Mouse (Mus musculus) brain, adult 2 months (tissue): ENCODE results near the gene Tent4a.

Source experiments
- DNase-seq: peaks from one replicate; pipeline ENCODE4 v3.0.0; 2011; ENCODE audit warnings: low read depth, low spot score

Tent4a gene

DNA sequence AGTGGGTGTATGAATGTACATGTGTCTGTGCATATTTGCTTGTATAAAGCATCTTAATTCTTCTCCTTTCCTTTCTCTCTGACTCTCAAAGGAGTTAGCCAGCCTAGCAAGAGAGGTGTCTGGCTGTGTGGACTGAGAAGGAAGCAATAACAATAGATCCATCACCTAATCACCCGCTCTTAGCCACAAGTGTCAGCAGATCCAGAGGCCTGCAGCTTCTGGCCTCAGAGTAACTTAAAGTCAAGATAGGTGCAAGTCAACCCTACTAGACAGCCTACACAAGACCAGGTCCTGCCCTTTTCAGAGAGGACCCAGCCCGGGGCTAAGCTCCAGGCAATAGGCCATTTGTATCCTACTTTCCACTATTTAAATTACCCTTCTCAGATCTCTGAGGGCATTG, 54.5 kb downstream of the Tent4a start:
- no peak for DNase-seq

DNA sequence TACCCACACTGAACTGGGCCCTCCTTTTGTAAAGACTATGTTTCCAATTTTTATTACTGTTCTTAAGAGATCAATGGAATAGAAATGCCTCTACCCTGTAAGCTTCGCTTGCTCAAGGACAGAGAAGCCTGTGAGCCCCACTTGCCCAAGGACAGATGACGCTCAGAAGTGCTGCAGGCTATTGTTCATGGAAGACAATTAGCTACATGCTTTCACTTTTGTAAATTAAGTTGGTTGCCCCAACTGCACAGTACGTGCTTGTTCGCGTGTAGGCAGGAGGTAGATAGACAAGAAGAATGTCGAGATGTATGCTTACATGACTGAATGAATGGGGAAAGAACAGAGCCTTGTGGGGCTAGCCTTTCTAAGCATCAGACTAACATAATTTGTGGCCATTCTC, 55.7 kb downstream of the Tent4a start:
- no peak for DNase-seq

DNA sequence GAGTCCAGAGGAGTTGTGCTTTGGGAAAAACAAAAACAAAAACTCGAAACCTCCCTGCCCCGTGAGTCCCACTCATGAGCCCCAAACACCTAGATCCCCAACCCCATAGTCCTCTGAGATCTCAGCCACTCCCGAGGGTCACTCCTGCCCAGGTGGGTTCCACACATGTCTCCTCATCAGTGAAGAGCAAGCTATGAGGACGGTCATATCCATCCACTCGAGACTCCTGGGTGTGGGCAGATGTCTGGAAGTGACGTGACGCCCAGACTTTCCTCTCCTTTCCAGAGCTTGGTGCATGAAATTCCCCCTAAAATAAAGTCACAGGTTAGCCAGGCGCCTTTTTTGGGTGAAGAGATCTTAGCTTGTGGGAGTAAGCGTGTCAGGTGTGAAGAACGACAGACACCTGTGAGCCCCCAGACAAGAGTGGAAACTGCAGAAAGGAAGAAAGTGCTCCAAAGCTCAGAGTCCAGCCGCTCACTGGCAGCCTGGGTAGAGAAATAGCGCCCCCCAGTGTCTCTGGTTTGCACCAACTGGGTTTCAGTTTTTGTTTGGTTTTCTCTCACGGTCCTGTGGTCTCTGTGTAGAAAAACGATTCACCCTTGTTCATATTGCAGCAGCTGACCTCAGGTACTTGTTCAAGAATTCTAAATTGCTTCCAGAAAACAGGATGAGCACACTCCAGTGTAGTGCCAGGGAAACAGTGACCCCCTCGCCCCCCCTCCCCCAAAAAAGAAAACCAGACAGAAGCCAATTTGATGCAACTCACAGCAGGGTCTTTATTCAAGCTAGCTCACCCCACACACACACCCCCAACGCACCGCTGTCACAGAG, 73.6 kb downstream of the Tent4a start:
- DNase-seq, result peak; percentile 76

GRCm38 (mm10) chr13:69459657-69460458, 74.6 kb downstream of the Tent4a start:
- DNase-seq, result peak; percentile 85

- no peak for DNase-seq
These were observed 75.5 kb downstream of the Tent4a start for GRCm38 (mm10) chr13:69458891-69459290.

DNA sequence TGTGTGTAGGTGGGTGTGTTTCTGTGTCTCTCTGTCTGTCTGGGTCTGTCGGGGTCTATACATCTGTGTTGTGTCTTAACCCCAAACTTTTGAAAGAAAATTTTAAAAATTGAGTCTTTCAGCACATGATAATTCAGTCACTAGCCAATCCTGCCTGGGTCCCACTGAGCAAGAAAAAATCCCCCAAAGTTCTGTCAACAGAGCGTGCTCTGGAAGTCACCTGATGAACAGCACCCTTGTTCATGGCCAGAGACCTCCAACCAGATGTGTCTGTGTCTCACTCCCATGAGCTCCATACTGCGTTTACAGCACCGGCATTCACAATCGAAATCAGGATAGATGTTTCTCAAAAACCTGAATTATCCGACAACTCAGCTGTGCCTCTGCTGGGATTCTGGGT, 76.0 kb downstream of the Tent4a start:
- DNase-seq, result no peak

DNA sequence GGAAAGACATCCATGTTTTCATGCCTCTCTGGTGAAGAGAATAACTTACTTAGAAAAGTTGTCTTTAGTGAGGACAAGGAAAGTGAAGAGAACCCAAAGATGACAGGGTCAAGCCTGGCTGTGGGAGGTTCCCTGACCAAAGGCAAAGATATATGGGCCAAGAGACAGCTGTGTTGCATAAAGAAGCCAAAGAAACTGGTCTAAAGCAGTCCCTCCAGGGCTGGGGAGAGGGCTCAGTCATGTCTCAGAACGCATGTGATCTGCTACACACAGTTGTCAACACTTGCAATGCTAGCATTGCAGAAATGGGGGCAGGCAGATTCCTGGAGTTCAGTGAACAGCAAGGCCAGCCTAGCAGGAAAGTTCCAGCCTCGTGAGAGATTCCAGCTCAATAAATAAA, 77.3 kb downstream of the Tent4a start:
- DNase-seq, result no peak

GRCm38 (mm10) chr13:69456641-69457040, 77.8 kb downstream of the Tent4a start:
- DNase-seq, result no peak

DNA sequence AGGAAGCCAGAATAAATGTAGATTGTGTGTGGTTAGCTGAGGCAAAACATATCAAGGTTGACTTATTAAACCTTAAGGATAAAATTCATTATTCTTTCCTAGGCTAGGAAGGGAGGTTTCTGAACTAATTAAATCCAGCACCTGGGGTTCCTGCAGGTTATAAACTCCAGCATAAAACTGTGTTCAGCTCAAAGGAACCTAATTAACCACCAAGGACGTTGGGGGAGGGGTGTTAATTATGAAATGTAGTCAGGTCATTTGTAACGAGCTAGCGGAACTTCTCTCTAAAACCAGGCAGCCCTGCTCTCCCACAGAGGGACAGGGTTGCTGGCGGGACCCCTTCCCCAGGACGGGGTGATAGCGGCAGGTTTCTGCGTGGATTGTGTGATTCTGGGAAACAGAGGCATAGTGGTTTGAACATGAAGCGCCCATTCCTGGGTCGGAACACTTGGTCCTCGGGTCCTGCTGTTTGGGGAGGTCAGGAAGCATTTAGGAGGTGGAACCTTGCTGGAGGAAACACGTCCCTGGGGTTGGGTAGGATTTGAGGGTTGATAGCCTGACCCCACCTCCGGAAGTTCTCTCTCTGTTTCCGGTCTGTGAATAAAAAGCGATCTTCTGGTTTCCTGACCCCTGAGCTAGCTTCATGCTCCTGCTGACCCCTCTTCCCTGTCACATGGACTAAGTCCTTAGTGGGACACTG, 78.8 kb downstream of the Tent4a start:
- no peak for DNase-seq
